Mouse (Mus musculus) cortical plate, adult 2 months (tissue): Measurements from ENCODE around the gene Csrp2. TPM values are rescaled to one million over a fixed set of nuclear protein-coding genes. Genes with fewer than 3 reads are reported as not detected.

Source experiments
- H3K27ac ChIP-seq: fragments of 200-500 bp; 2 replicates; pipeline ENCODE4 v1.5.1; 2012; ENCODE audit warnings: low read length, control low read depth, inconsistent platforms; ENCODE audit not compliant: insufficient read depth
- H3K4me1 ChIP-seq: fragments of 200-500 bp; 2 replicates; pipeline ENCODE4 v1.6.1; 2011; ENCODE audit warnings: low read length; ENCODE audit not compliant: control insufficient read depth, insufficient read depth
- H3K4me3 ChIP-seq: fragments of 200-500 bp; 2 replicates; pipeline ENCODE4 v1.5.1; 2011; ENCODE audit warnings: mild to moderate bottlenecking, low read length, control low read depth; ENCODE audit not compliant: insufficient read depth
- CTCF ChIP-seq: fragments of 200-500 bp; IDR thresholded peaks from 2 replicates; pipeline ENCODE4 v1.5.1; 2011; ENCODE audit warnings: mild to moderate bottlenecking, control low read depth, low read length; ENCODE audit not compliant: insufficient read depth; ENCODE audit errors: extremely low read depth
- POLR2A ChIP-seq: fragments of 200-500 bp; IDR thresholded peaks from 2 replicates; pipeline ENCODE4 v1.6.1; 2011; ENCODE audit warnings: mild to moderate bottlenecking, low read length, control low read depth; ENCODE audit not compliant: insufficient read depth; ENCODE audit errors: extremely low read depth
- polyA plus RNA-seq: library from polyadenylated mRNA; depleted of rRNA; stranded (reverse); fragments of >200 nt; gene quantifications from 2 replicates; pipeline ENCODE4 v1.2.3, GENCODE M21; 2012; rRNA removed

Csrp2 gene
- polyA plus RNA-seq, 1 experiment: 10.1 TPM

GRCm38 (mm10) chr10:110986682-110987081, 67.1 kb downstream of the Csrp2 start:
- no peak overlapping the region for H3K4me3 ChIP-seq
- H3K4me1 ChIP-seq: peaks cover 3% of the 10 kb centered on the region; the same call in 1 of the 2 replicates
- no peak overlapping the region for H3K27ac ChIP-seq
- TF ChIP-seq POLR2A (no peak), CTCF (no peak)

Other genes with a start within 250 kb of the Csrp2 start
- 0.13 and 0.17 TPM in 2 replicates for gene E2f7, start 174.3 kb upstream of the Csrp2 start, polyA plus RNA-seq
- gene Zdhhc17, start 90.4 kb downstream of the Csrp2 start, polyA plus RNA-seq: 83.2 and 88.6 TPM in 2 replicates
- gene Osbpl8, start 245.0 kb downstream of the Csrp2 start, polyA plus RNA-seq: 26.4 and 30.1 TPM in 2 replicates